Mouse (Mus musculus) stomach, embryonic 15.5 days (tissue): ENCODE data around the gene Egfr. TPM values are rescaled to one million over a fixed set of nuclear protein-coding genes. Genes with fewer than 3 reads are reported as not detected.
A peak's percentile ranks its signal among the peaks of the same experiment; 100 is the strongest.

Experiments used
- ATAC-seq: fragments of 200-750 bp; cut with Nextera tagmentation; 2 replicates; pipeline ENCODE4 v1.8.0; 2017; ENCODE audit warnings: low read depth, moderate number of reproducible peaks, moderate TSS enrichment; ENCODE audit not compliant: insufficient read depth, low FRiP score
- H3K27ac ChIP-seq: fragments of 300-500 bp; sonication (generic); 2 replicates; pipeline ENCODE4 v1.5.1; 2015; ENCODE audit warnings: mild to moderate bottlenecking, inconsistent platforms
- H3K27me3 ChIP-seq: fragments of 300-500 bp; sonication (generic); replicated peaks from 2 replicates; pipeline ENCODE4 v1.6.1; 2015; ENCODE audit warnings: inconsistent platforms
- H3K36me3 ChIP-seq: fragments of 300-500 bp; sonication (generic); 2 replicates; pipeline ENCODE4 v1.6.1; 2015; ENCODE audit warnings: inconsistent platforms
- H3K4me1 ChIP-seq: fragments of 300-500 bp; sonication (generic); 2 replicates; pipeline ENCODE4 v1.6.1; 2015; ENCODE audit warnings: inconsistent platforms
- H3K4me2 ChIP-seq: fragments of 300-500 bp; sonication (generic); 2 replicates; pipeline ENCODE4 v1.6.1; 2015; ENCODE audit warnings: mild to moderate bottlenecking, inconsistent platforms
- H3K4me3 ChIP-seq: fragments of 300-500 bp; sonication (generic); replicated peaks from 2 replicates; pipeline ENCODE4 v1.5.1; 2015; ENCODE audit warnings: inconsistent platforms
- H3K9ac ChIP-seq: fragments of 300-500 bp; sonication (generic); 2 replicates; pipeline ENCODE4 v1.6.1; 2015; ENCODE audit warnings: inconsistent platforms
- H3K9me3 ChIP-seq: fragments of 300-500 bp; sonication (generic); 2 replicates; pipeline ENCODE4 v1.6.1; 2016; ENCODE audit warnings: inconsistent platforms
- WGBS: fragments of 180-500 bp; shearing (Covaris S2); methylation state at CpG from one replicate; pipeline ENCODE4 v1.1.7; 2015; 5-methylcytosine and 5-hydroxymethylcytosine counted together
- polyA plus RNA-seq: library from polyadenylated mRNA; unstranded; fragments of >200 nt; fragmentation: Nextera tagmentation; extraction: Ambion mirVana; gene quantifications from 2 replicates; pipeline ENCODE4 v1.2.1, GENCODE M21; 2015

Egfr gene
- polyA plus RNA-seq, result 11.6 and 18.5 TPM in 2 replicates

DNA sequence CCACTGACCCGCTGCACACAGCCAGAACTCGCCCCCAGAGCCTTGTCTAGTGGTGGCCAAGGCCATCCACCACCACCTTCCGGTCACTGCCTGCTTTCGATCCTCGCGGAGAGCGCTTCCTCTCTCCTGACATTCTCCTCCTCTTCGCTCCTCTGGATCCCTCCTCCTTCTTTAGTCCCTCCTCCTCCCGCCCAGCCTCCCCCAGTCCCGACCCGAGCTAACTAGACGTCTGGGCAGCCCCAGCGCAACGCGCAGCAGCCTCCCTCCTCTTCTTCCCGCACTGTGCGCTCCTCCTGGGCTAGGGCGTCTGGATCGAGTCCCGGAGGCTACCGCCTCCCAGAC lies at the start of gene Egfr:
Gene Egfr (plus strand): TSS at position 197 of the 342 bp plus-strand sequence.
- Histone ChIP-seq H3K36me3 (no peaks in the 10 kb centered on the region), H3K4me2 (peak within 1 kb of the TSS; percentile 87), H3K9ac (peak within 1 kb of the TSS; percentile 84), H3K4me1 (peaks cover 6% of the 10 kb centered on the region; the same call in 1 of the 2 replicates), H3K27ac (peak within 1 kb of the TSS; percentile 68), H3K4me3 (peak within 1 kb of the TSS; percentile 82), H3K27me3 (no peaks in the 10 kb centered on the region), H3K9me3 (no peaks in the 10 kb centered on the region)
- 2% methylated on average over 21 of the region's 21 CpGs for WGBS
- ATAC-seq, result peak; percentile 93

DNA sequence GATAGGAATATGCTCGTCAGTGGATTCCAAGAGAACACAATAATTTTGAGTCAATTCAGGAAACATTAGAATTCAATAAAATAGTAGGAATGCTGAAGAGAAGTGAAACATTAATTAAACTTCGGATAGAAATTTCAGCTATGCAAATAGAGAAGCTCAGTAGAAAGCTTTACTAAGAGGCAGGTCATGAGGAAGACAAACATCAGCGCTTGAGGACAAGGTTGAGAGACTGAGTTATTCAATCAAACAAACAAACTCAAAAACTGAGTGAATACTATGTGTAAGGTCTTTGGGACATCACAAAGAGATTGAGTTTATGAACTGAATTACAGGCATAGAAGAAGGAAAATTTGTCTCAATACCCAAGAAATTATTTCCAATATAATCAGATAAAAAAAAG lies 48.8 kb upstream of the Egfr start:
- Histone ChIP-seq H3K9me3 (no peaks in the 10 kb centered on the region), H3K27me3 (no peaks in the 10 kb centered on the region), H3K4me3 (no peak overlapping the region), H3K9ac (no peak overlapping the region), H3K36me3 (no peaks in the 10 kb centered on the region), H3K4me2 (no peak overlapping the region), H3K27ac (no peak overlapping the region), H3K4me1 (no peaks in the 10 kb centered on the region)
- ATAC-seq, result no peak
- WGBS, result 76% methylated on average over 3 of the region's 3 CpGs

DNA sequence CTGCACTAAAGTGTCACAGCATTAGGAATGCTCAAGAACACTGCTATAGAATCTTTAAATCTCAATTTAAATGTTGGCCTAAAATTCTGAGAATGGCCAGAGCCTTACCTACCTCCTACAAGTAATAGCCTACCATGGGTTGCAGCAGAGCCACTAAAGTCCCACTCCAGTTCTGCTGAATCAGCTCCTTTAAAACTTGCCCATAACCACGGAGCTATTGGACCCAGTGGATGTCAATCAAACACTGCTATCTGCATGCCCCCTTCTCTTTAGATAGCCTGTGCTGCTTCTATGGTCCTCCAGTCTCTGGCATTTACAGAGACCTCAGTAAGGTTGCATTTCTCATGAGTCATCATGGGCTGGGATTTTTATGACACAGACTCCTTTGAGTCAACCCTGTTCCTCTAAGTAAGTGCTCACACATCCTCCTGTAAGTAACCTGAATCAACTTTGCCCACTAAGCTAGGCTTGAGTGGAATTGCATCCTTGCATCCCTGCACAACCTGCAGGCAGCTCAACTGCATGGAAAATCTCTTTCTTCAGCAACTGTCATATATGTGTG lies 16.8 kb upstream of the Egfr start:
- Histone ChIP-seq H3K27me3 (no peaks in the 10 kb centered on the region), H3K9ac (no peak overlapping the region), H3K36me3 (no peaks in the 10 kb centered on the region), H3K27ac (no peak overlapping the region), H3K4me3 (no peak overlapping the region), H3K4me1 (no peaks in the 10 kb centered on the region; the same call in 1 of the 2 replicates), H3K4me2 (no peak overlapping the region), H3K9me3 (no peaks in the 10 kb centered on the region)
- WGBS, result 63% methylated on average over 1 of the region's 1 CpGs
- ATAC-seq, result no peak

DNA sequence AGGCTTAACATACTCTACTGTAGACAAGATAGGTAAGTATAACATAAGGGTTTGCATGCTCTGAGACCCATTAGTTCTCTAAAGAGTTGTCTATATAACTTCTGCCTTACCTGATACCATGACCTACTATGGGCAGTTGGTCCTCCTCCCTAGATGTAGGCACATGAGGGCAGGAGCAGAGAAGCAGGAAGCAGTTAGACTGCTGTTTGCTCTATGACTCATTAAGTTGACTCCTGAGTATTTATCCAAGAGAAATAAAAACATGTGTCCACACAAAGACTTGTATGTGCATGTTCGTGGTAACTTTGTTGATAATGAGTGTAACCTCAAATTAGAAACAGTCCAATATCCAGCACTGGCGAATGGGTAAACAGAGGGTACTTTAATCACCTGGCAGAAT lies 14.7 kb upstream of the Egfr start:
- no peak overlapping the region for H3K4me2 ChIP-seq
- H3K4me1 ChIP-seq, result no peaks in the 10 kb centered on the region; the same call in 1 of the 2 replicates
- WGBS, result 48% methylated on average over 2 of the region's 2 CpGs
- H3K9ac ChIP-seq, result no peak overlapping the region
- H3K9me3 ChIP-seq, result no peaks in the 10 kb centered on the region
- H3K4me3 ChIP-seq, result no peak overlapping the region
- no peaks in the 10 kb centered on the region for H3K36me3 ChIP-seq
- H3K27me3 ChIP-seq, result no peaks in the 10 kb centered on the region
- H3K27ac ChIP-seq, result no peak overlapping the region
- no peak for ATAC-seq

DNA sequence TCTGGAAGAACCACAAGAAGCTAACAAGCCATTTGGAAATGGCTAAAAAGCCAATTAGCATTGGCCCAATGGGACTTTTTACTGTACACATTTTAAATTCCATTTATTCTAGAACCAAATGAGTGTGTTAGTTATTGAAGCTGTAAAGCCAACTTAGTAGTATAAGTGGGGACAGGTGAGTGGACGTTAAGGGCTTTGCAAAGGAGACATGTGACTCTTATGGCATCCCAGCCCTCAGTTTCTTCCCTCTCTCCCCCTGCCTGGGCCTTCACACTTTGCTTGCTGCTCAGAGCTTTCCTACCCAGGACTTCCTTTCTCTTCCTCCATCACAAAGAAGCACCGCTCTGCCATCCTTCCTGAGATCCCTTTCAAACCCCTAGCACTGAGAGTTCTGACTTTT lies 13.3 kb upstream of the Egfr start:
- Histone ChIP-seq H3K27me3 (no peaks in the 10 kb centered on the region), H3K4me1 (no peaks in the 10 kb centered on the region; the same call in 1 of the 2 replicates), H3K4me3 (no peak overlapping the region), H3K9ac (no peak overlapping the region), H3K27ac (no peak overlapping the region), H3K9me3 (no peaks in the 10 kb centered on the region), H3K36me3 (no peaks in the 10 kb centered on the region), H3K4me2 (no peak overlapping the region)
- ATAC-seq, result no peak
- 79% methylated on average over 2 of the region's 2 CpGs for WGBS

DNA sequence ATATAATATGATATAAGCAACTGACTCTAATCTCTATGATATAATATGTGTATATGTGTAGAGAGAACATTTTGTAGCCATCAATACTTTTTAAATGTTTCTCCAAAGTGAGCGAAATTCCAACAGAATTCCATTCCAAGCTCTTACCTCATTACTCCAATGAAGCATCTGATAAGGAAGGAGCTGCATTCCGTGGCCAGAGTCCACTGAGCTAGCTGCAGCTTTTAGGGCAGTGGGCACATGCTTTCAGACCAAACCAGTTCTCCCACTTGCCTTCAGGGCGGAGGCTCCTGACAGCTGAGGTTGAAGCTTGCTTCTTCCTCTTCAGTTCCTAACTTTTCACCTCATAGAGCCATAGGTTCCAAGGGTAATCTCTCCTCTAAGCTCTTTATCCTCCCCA lies 12.8 kb upstream of the Egfr start:
- no peaks in the 10 kb centered on the region for H3K27me3 ChIP-seq
- H3K9me3 ChIP-seq, result no peaks in the 10 kb centered on the region
- no peak overlapping the region for H3K4me3 ChIP-seq
- H3K9ac ChIP-seq, result no peak overlapping the region
- no peak overlapping the region for H3K4me2 ChIP-seq
- no peaks in the 10 kb centered on the region; the same call in 1 of the 2 replicates for H3K4me1 ChIP-seq
- H3K27ac ChIP-seq, result no peak overlapping the region
- whole genome bisulfite sequencing, result 48% methylated on average over 3 of the region's 3 CpGs
- H3K36me3 ChIP-seq, result no peaks in the 10 kb centered on the region
- ATAC-seq, result peak; percentile 65

DNA sequence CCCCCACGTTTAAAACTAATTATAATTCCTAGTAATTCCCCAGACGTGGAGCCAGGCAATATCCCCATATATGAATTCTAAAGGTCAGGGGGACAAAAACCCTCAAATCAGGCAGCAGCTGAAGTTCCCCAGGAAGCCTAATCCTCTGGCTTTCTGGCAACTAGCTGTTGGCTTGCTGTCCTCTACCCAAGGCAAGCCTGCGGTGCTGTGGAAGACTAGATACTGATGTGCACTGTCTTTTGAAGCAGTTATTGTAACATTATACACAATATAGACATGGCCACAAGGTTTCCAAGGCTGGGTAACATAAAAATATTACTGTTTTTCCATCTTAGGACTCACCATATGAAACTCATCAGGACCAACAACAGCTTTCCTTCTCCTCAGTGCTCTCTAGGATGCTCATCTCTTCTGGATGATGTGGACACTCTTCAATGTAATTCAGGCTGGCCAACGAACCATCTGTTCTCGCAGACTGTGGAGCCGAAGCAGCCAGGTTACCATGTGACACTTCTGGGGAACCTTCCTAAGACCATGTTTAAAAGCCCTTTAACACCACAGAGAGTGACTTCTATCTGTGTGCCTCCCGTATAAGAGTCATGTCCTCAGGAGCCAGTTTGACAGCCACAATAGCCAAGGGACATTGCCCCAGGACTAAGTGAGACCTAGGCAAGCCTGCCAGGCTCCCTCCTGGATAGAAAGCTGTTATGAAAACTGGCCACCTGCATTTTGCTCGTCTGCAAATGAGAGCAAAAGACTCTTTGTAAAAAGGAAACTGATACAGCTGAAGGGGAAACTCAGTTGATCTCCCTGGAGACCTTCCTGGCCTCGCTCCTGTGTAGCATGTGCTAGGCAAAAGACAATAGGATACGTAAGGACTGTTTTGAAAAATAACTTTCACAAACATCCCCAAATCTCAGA lies 11.1 kb upstream of the Egfr start:
- Histone ChIP-seq H3K27ac (no peak overlapping the region), H3K4me3 (no peak overlapping the region), H3K36me3 (no peaks in the 10 kb centered on the region), H3K9ac (no peak overlapping the region), H3K4me1 (no peaks in the 10 kb centered on the region; the same call in 1 of the 2 replicates), H3K9me3 (no peaks in the 10 kb centered on the region), H3K27me3 (no peaks in the 10 kb centered on the region), H3K4me2 (no peak overlapping the region)
- ATAC-seq, result no peak
- WGBS, result 74% methylated on average over 10 of the region's 10 CpGs

DNA sequence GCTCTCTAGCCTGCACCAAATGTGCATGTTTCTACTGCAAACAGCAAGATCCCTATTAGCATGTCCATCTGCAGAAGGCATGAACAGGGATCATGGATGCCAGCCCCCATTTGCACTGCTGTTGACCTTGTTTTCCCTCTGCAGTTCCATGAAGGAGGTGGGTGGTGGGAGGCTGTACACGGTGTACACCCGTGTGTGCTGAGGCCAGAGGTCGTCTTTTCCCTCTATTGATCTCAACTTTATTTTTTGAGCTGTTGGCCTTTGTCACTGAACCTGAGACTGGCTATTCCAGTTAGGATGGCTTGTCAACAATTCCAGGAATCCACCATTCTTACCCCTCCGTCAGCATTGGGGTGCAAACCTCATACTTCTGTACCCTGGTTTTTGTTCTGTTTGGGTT lies 9.8 kb upstream of the Egfr start:
- Histone ChIP-seq H3K4me2 (no peak overlapping the region), H3K9ac (no peak overlapping the region), H3K9me3 (no peaks in the 10 kb centered on the region), H3K27me3 (no peaks in the 10 kb centered on the region), H3K27ac (no peak overlapping the region), H3K4me3 (no peak overlapping the region), H3K4me1 (no peaks in the 10 kb centered on the region; the same call in 1 of the 2 replicates), H3K36me3 (no peaks in the 10 kb centered on the region)
- no peak for ATAC-seq
- WGBS, result 46% methylated on average over 4 of the region's 4 CpGs

DNA sequence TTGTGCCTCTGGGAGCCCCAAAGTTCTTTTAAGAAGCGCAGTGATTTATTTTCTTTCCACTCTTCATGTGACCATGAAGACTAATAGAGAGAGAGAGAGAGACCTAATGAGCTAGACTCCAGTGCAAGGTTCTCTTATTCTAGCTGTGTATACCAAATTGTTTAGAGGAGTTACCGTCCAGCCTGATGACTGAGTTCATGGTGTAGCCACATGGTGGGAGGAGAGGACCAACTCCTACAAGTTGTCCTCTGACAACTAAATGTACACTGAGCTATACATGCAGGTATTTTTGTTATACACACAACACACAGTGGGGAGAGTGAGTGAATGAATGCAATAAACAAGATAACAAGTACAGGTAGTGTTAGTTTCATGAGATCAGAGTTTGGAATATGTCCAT lies 9.2 kb upstream of the Egfr start:
- no peak overlapping the region for H3K27ac ChIP-seq
- no peaks in the 10 kb centered on the region; the same call in 1 of the 2 replicates for H3K4me1 ChIP-seq
- WGBS, result 82% methylated on average over 2 of the region's 2 CpGs
- no peaks in the 10 kb centered on the region for H3K36me3 ChIP-seq
- H3K4me3 ChIP-seq, result no peak overlapping the region
- no peak overlapping the region for H3K4me2 ChIP-seq
- H3K9me3 ChIP-seq, result no peaks in the 10 kb centered on the region
- no peak overlapping the region for H3K9ac ChIP-seq
- no peak for ATAC-seq
- H3K27me3 ChIP-seq, result no peaks in the 10 kb centered on the region

DNA sequence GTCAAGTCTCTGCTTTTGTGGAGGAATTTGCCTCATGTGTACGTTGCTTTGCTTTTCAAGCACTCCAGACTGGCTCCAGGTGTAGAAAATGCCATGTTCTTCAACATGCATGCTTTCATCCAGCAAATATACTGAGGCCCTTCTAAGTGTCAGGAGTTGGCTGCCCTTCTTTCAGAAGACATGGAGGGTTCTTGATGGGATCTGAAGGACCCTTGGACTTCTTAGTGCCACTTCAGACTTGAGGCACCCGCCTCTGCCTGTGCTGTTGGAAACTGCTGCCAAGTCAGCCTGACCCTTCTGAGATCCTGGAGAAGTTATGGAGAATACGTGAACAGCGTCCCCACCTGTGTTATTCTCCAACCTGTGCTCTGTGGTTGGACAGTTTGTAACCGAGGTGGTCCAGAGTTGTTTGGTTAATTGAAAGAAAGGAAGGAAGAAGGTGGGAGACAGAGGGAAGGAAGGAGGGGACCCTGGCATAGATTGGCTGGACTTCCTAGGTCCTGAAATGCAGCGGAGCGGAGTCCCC lies 483 bp upstream of the Egfr start:
- peak overlapping the region; percentile 84; the same call in 1 of the 2 replicates for H3K9ac ChIP-seq
- 0 out of 2 replicates have a peak overlapping the region, but pooled peaks have one; percentile 54 for H3K27ac ChIP-seq
- ATAC-seq, result no peak; the same call in 1 of the 2 replicates
- peak overlapping the region; percentile 82 for H3K4me3 ChIP-seq
- peaks cover 6% of the 10 kb centered on the region; the same call in 1 of the 2 replicates for H3K4me1 ChIP-seq
- no peaks in the 10 kb centered on the region for H3K9me3 ChIP-seq
- H3K36me3 ChIP-seq, result no peaks in the 10 kb centered on the region
- WGBS, result 31% methylated on average over 7 of the region's 7 CpGs
- no peaks in the 10 kb centered on the region for H3K27me3 ChIP-seq
- peak overlapping the region; percentile 87 for H3K4me2 ChIP-seq

DNA sequence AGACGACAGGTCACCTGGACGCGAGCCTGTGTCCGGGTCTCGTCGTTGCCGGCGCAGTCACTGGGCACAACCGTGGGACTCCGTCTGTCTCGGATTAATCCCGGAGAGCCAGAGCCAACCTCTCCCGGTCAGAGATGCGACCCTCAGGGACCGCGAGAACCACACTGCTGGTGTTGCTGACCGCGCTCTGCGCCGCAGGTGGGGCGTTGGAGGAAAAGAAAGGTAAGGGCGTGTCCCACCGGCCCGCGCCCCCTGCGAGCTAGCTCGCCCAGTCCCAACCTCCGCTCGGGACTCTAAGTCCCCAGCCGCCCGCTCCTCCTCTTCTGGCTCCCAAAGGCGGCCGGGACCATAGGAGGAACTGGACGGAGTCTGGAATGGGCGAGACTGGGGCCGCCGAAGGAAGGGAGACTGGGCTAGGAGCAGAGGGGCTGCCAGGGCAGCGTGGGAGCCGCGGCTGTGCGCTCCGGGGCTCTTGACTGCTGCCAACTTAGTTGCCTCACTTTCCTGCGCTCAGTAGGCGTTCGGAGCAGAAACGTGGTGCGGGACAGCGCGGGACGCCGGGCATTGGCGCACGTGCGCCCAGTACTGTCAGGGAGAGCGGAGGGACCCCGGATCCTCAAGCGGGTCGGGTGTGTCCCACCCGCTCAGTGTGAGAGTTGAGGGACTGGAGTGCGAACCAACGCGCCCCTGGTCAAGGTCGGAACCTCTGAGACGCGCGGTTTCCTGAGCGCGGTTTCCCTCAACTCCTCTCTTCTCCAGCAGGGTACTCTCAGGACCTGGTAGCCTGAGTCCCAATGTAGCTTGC lies 548 bp downstream of the Egfr start:
- Histone ChIP-seq H3K27ac (peak overlapping the region; percentile 68), H3K36me3 (no peaks in the 10 kb centered on the region), H3K27me3 (no peaks in the 10 kb centered on the region), H3K9ac (peak overlapping the region; percentile 84), H3K4me3 (peak overlapping the region; percentile 82), H3K9me3 (no peaks in the 10 kb centered on the region), H3K4me2 (peak overlapping the region; percentile 87), H3K4me1 (peaks cover 6% of the 10 kb centered on the region; the same call in 1 of the 2 replicates)
- under 1% methylated on average over 68 of the region's 68 CpGs for WGBS
- peak; percentile 76 for ATAC-seq
